Mouse (Mus musculus): ENCODE results near the gene Srcin1.

Gene Srcin1

GRCm38 (mm10) chr11:97509058-97509457, 66.9 kb downstream of the Srcin1 start:
- DNase-seq (ENCODE audit: low read depth, low spot score), result no peak

- DNase-seq (ENCODE audit: low read depth, low spot score), result no peak
These were observed 67.8 kb downstream of the Srcin1 start for GRCm38 (mm10) chr11:97508198-97508597.

GRCm38 (mm10) chr11:97506331-97506730, 69.7 kb downstream of the Srcin1 start:
- no peak for DNase-seq (ENCODE audit: low read depth, low spot score)

- DNase-seq (ENCODE audit: low read depth, low spot score), result no peak
These were observed 70.2 kb downstream of the Srcin1 start for GRCm38 (mm10) chr11:97505784-97506183.

- DNase-seq (ENCODE audit: low read depth, low spot score), result no peak
These were observed 73.1 kb downstream of the Srcin1 start for GRCm38 (mm10) chr11:97502846-97503245.

- DNase-seq (ENCODE audit: low read depth, low spot score), result no peak
These were observed 73.6 kb downstream of the Srcin1 start for GRCm38 (mm10) chr11:97502383-97502782.

GRCm38 (mm10) chr11:97500720-97501448, 75.1 kb downstream of the Srcin1 start:
- DNase-seq (ENCODE audit: low read depth, low spot score), result no peak

- no peak for DNase-seq (ENCODE audit: low read depth, low spot score)
These were observed 75.9 kb downstream of the Srcin1 start, which contains the start of gene 4933428G20Rik for GRCm38 (mm10) chr11:97499865-97500719. TSS of gene 4933428G20Rik (minus strand) at chr11:97500340.

GRCm38 (mm10) chr11:97497543-97497942, 78.4 kb downstream of the Srcin1 start:
- DNase-seq (ENCODE audit: low read depth, low spot score), result no peak

GRCm38 (mm10) chr11:97492836-97493235, 83.2 kb downstream of the Srcin1 start:
- DNase-seq (ENCODE audit: low read depth, low spot score), result no peak

GRCm38 (mm10) chr11:97491640-97492039, 84.3 kb downstream of the Srcin1 start:
- no peak for DNase-seq (ENCODE audit: low read depth, low spot score)

- DNase-seq (ENCODE audit: low read depth, low spot score), result peak; percentile 83
These were observed 86.2 kb downstream of the Srcin1 start for GRCm38 (mm10) chr11:97489589-97490324.

- no peak for DNase-seq (ENCODE audit: low read depth, low spot score)
These were observed 88.3 kb downstream of the Srcin1 start for GRCm38 (mm10) chr11:97487656-97488055.

- DNase-seq (ENCODE audit: low read depth, low spot score), result no peak
These were observed 90.3 kb downstream of the Srcin1 start for GRCm38 (mm10) chr11:97485661-97486060.

GRCm38 (mm10) chr11:97479824-97480223, 96.2 kb downstream of the Srcin1 start:
- DNase-seq (ENCODE audit: low read depth, low spot score), result no peak

- no peak for DNase-seq (ENCODE audit: low read depth, low spot score)
These were observed 96.9 kb downstream of the Srcin1 start for GRCm38 (mm10) chr11:97479085-97479484.

GRCm38 (mm10) chr11:97478345-97478744, 97.6 kb downstream of the Srcin1 start:
- DNase-seq (ENCODE audit: low read depth, low spot score), result no peak

- DNase-seq (ENCODE audit: low read depth, low spot score), result no peak
These were observed 98.6 kb downstream of the Srcin1 start for GRCm38 (mm10) chr11:97477431-97477830.

GRCm38 (mm10) chr11:97476334-97477095, 99.5 kb downstream of the Srcin1 start:
- peak; percentile 87 for DNase-seq (ENCODE audit: low read depth, low spot score)

- DNase-seq (ENCODE audit: low read depth, low spot score), result no peak
These were observed 104.7 kb downstream of the Srcin1 start for GRCm38 (mm10) chr11:97471276-97471675.

GRCm38 (mm10) chr11:97469828-97470227, 106.2 kb downstream of the Srcin1 start:
- DNase-seq (ENCODE audit: low read depth, low spot score), result no peak
